Mouse (Mus musculus) stomach, embryonic 16.5 days (tissue): ENCODE data around the gene Cyb5b. TPM values are rescaled to one million over a fixed set of nuclear protein-coding genes. Genes with fewer than 3 reads are reported as not detected.

Experiments used
- ATAC-seq: fragments of 200-750 bp; cut with Nextera tagmentation; 2 replicates; pipeline ENCODE4 v1.8.0; 2017; ENCODE audit warnings: moderate number of reproducible peaks, moderate TSS enrichment; ENCODE audit not compliant: insufficient read depth, low FRiP score
- H3K27ac ChIP-seq: fragments of 300-500 bp; sonication (generic); 2 replicates; pipeline ENCODE4 v1.5.1; 2014; ENCODE audit warnings: low read length
- H3K27me3 ChIP-seq: fragments of 300-500 bp; sonication (generic); 2 replicates; pipeline ENCODE4 v1.6.1; 2014; ENCODE audit warnings: low read length, control low read depth, mixed read lengths; ENCODE audit not compliant: control insufficient read depth, insufficient read depth
- H3K36me3 ChIP-seq: fragments of 300-500 bp; sonication (generic); 2 replicates; pipeline ENCODE4 v1.6.1; 2014; ENCODE audit warnings: low read length; ENCODE audit not compliant: control insufficient read depth, insufficient read depth
- H3K4me1 ChIP-seq: fragments of 300-500 bp; sonication (generic); 2 replicates; pipeline ENCODE4 v1.6.1; 2014; ENCODE audit warnings: low read length, control low read depth, mixed read lengths; ENCODE audit not compliant: control insufficient read depth, insufficient read depth
- H3K4me2 ChIP-seq: fragments of 300-500 bp; sonication (generic); 2 replicates; pipeline ENCODE4 v1.6.1; 2014; ENCODE audit warnings: low read depth, low read length, mixed read lengths
- H3K4me3 ChIP-seq: fragments of 300-500 bp; sonication (generic); replicated peaks from 2 replicates; pipeline ENCODE4 v1.5.1; 2014; ENCODE audit warnings: mild to moderate bottlenecking, low read length
- H3K9ac ChIP-seq: fragments of 300-500 bp; sonication (generic); 2 replicates; pipeline ENCODE4 v1.6.1; 2014; ENCODE audit warnings: low read length
- H3K9me3 ChIP-seq: fragments of 300-500 bp; sonication (generic); replicated peaks from 2 replicates; pipeline ENCODE4 v1.6.1; 2016; ENCODE audit warnings: low read length, control low read depth; ENCODE audit not compliant: control insufficient read depth
- WGBS: fragments of 180-500 bp; shearing (Covaris S2); extraction: QIAGEN DNeasy Blood & Tissue Kit; methylation state at CpG from one replicate; pipeline ENCODE4 v1.1.7; 2014; 5-methylcytosine and 5-hydroxymethylcytosine counted together
- polyA plus RNA-seq: library from polyadenylated mRNA; unstranded; fragments of >200 nt; fragmentation: Nextera tagmentation; extraction: Ambion mirVana; gene quantifications from 2 replicates; pipeline ENCODE4 v1.2.1, GENCODE M21; 2015

The Cyb5b gene
- polyA plus RNA-seq, 1 experiment from 2014 or later, result 104 TPM

- 0 out of 2 replicates have a peak, but pooled peaks have one; percentile 18 for ATAC-seq
- Histone ChIP-seq H3K27me3 (no peaks in the 10 kb centered on the region), H3K4me1 (peaks cover 13% of the 10 kb centered on the region; the same call in 1 of the 2 replicates), H3K27ac (peak overlapping the region; percentile 39; the same call in 1 of the 2 replicates), H3K4me2 (peak overlapping the region; percentile 29; the same call in 1 of the 2 replicates), H3K9me3 (no peaks in the 10 kb centered on the region), H3K4me3 (no peak overlapping the region), H3K36me3 (no peaks in the 10 kb centered on the region), H3K9ac (peak overlapping the region; percentile 24)
- WGBS, result 42% methylated on average over 19 of the region's 19 CpGs
Measured at GRCm38 (mm10) chr8:107114150-107115007, 36.1 kb upstream of the Cyb5b start.

- no peak for ATAC-seq
- no peaks in the 10 kb centered on the region for H3K9me3 ChIP-seq
- peak overlapping the region; percentile 39; the same call in 1 of the 2 replicates for H3K27ac ChIP-seq
- peak overlapping the region; percentile 29; the same call in 1 of the 2 replicates for H3K4me2 ChIP-seq
- 45% methylated on average over 10 of the region's 10 CpGs for WGBS
- H3K27me3 ChIP-seq, result no peaks in the 10 kb centered on the region
- peaks cover 13% of the 10 kb centered on the region; the same call in 1 of the 2 replicates for H3K4me1 ChIP-seq
- no peaks in the 10 kb centered on the region for H3K36me3 ChIP-seq
- no peak overlapping the region for H3K4me3 ChIP-seq
- peak overlapping the region; percentile 24 for H3K9ac ChIP-seq
Measured at GRCm38 (mm10) chr8:107115008-107115320, 35.5 kb upstream of the Cyb5b start.

GRCm38 (mm10) chr8:107116023-107116422 is 34.4 kb upstream of the Cyb5b start:
- 8% methylated on average over 11 of the region's 11 CpGs for WGBS
- no peaks in the 10 kb centered on the region for H3K9me3 ChIP-seq
- no peaks in the 10 kb centered on the region for H3K36me3 ChIP-seq
- no peak overlapping the region for H3K9ac ChIP-seq
- H3K4me2 ChIP-seq, result peak overlapping the region; percentile 28; the same call in 1 of the 2 replicates
- H3K27ac ChIP-seq, result no peak overlapping the region
- no peak overlapping the region for H3K4me3 ChIP-seq
- ATAC-seq, result peak; percentile 48; the same call in 1 of the 2 replicates
- no peaks in the 10 kb centered on the region for H3K27me3 ChIP-seq
- peaks cover 13% of the 10 kb centered on the region; the same call in 1 of the 2 replicates for H3K4me1 ChIP-seq

- no peak overlapping the region for H3K4me2 ChIP-seq
- H3K9me3 ChIP-seq, result no peaks in the 10 kb centered on the region
- no peaks in the 10 kb centered on the region for H3K36me3 ChIP-seq
- peaks cover 13% of the 10 kb centered on the region; the same call in 1 of the 2 replicates for H3K4me1 ChIP-seq
- ATAC-seq, result peak; percentile 80; the same call in 1 of the 2 replicates
- WGBS, result 26% methylated on average over 2 of the region's 2 CpGs
- H3K27me3 ChIP-seq, result no peaks in the 10 kb centered on the region
- H3K9ac ChIP-seq, result no peak overlapping the region
- no peak overlapping the region for H3K27ac ChIP-seq
- no peak overlapping the region for H3K4me3 ChIP-seq
Measured at GRCm38 (mm10) chr8:107117019-107117418, 33.4 kb upstream of the Cyb5b start.

- H3K27ac ChIP-seq, result peak overlapping the region; percentile 77
- no peak overlapping the region for H3K9ac ChIP-seq
- no peaks in the 10 kb centered on the region for H3K27me3 ChIP-seq
- WGBS, result 38% methylated on average over 7 of the region's 7 CpGs
- peaks cover 17% of the 10 kb centered on the region; the same call in 1 of the 2 replicates for H3K4me1 ChIP-seq
- H3K4me2 ChIP-seq, result no peak overlapping the region
- no peaks in the 10 kb centered on the region for H3K36me3 ChIP-seq
- ATAC-seq, result no peak
- H3K4me3 ChIP-seq, result no peak overlapping the region
- no peaks in the 10 kb centered on the region for H3K9me3 ChIP-seq
Measured at GRCm38 (mm10) chr8:107118803-107119233, 31.6 kb upstream of the Cyb5b start.

- Histone ChIP-seq H3K9me3 (no peaks in the 10 kb centered on the region), H3K27me3 (no peaks in the 10 kb centered on the region), H3K4me3 (no peak overlapping the region), H3K36me3 (no peaks in the 10 kb centered on the region), H3K4me2 (no peak overlapping the region), H3K27ac (peak overlapping the region; percentile 77), H3K9ac (no peak overlapping the region), H3K4me1 (peaks cover 17% of the 10 kb centered on the region; the same call in 1 of the 2 replicates)
- WGBS, result 50% methylated on average over 9 of the region's 9 CpGs
- no peak for ATAC-seq
Measured at GRCm38 (mm10) chr8:107119412-107119811, 31.0 kb upstream of the Cyb5b start.

GRCm38 (mm10) chr8:107120806-107121205 is 29.6 kb upstream of the Cyb5b start:
- H3K4me3 ChIP-seq, result no peak overlapping the region
- no peak overlapping the region for H3K4me2 ChIP-seq
- no peak overlapping the region for H3K27ac ChIP-seq
- no peaks in the 10 kb centered on the region for H3K9me3 ChIP-seq
- H3K27me3 ChIP-seq, result no peaks in the 10 kb centered on the region
- H3K4me1 ChIP-seq, result peaks cover 17% of the 10 kb centered on the region; the same call in 1 of the 2 replicates
- H3K9ac ChIP-seq, result no peak overlapping the region
- no peaks in the 10 kb centered on the region for H3K36me3 ChIP-seq
- ATAC-seq, result no peak

- H3K4me2 ChIP-seq, result no peak overlapping the region
- H3K36me3 ChIP-seq, result no peaks in the 10 kb centered on the region
- H3K27ac ChIP-seq, result peak overlapping the region; percentile 39; the same call in 1 of the 2 replicates
- no peak overlapping the region for H3K9ac ChIP-seq
- 82% methylated on average over 7 of the region's 7 CpGs for WGBS
- no peak overlapping the region for H3K4me3 ChIP-seq
- H3K27me3 ChIP-seq, result no peaks in the 10 kb centered on the region
- ATAC-seq, result no peak
- peaks cover 13% of the 10 kb centered on the region; the same call in 1 of the 2 replicates for H3K4me1 ChIP-seq
- H3K9me3 ChIP-seq, result no peaks in the 10 kb centered on the region
Measured at GRCm38 (mm10) chr8:107121681-107122291, 28.7 kb upstream of the Cyb5b start.
